Mouse (Mus musculus): Measurements from ENCODE around the gene Myh6.
"Not testable (repeated sequence)": the region's sequence is repeated elsewhere in the genome, so short reads cannot be mapped to it uniquely, and the experiment has no call there.

Gene Myh6

GRCm38 (mm10) chr14:54994869-54995186, 28.1 kb upstream of the Myh6 start:
- no peak for DNase-seq (ENCODE audit: low read depth, low spot score)

GRCm38 (mm10) chr14:54994136-54994868, 27.6 kb upstream of the Myh6 start, which contains the start of gene Myh7:
Gene Myh7, minus strand, starts transcription at chr14:54994626.
- no peak for DNase-seq (ENCODE audit: low read depth, low spot score)

- no peak for DNase-seq (ENCODE audit: low read depth, low spot score)
Measured at GRCm38 (mm10) chr14:54993636-54994035, 26.9 kb upstream of the Myh6 start.

GRCm38 (mm10) chr14:54992196-54992595, 25.5 kb upstream of the Myh6 start:
- no peak for DNase-seq (ENCODE audit: low read depth, low spot score)

- DNase-seq (ENCODE audit: low read depth, low spot score) = no peak
Measured at GRCm38 (mm10) chr14:54989886-54990441, 23.2 kb upstream of the Myh6 start.

GRCm38 (mm10) chr14:54988882-54989281, 22.2 kb upstream of the Myh6 start:
- no peak for DNase-seq (ENCODE audit: low read depth, low spot score)

- DNase-seq (ENCODE audit: low read depth, low spot score) = not testable (repeated sequence)
Measured at GRCm38 (mm10) chr14:54988350-54988874, 21.7 kb upstream of the Myh6 start.

GRCm38 (mm10) chr14:54981934-54982333, 15.2 kb upstream of the Myh6 start:
- no peak for DNase-seq (ENCODE audit: low read depth, low spot score)

- no peak for DNase-seq (ENCODE audit: low read depth, low spot score)
Measured at GRCm38 (mm10) chr14:54978664-54979063, 11.9 kb upstream of the Myh6 start.

GRCm38 (mm10) chr14:54976633-54977032, 9.9 kb upstream of the Myh6 start, which contains the start of gene Gm17428:
Gene Gm17428, plus strand, starts transcription at chr14:54976933.
- DNase-seq (ENCODE audit: low read depth, low spot score) = no peak

- no peak for DNase-seq (ENCODE audit: low read depth, low spot score)
Measured at GRCm38 (mm10) chr14:54974068-54974791, 7.5 kb upstream of the Myh6 start.

GRCm38 (mm10) chr14:54972786-54973185, 6.1 kb upstream of the Myh6 start:
- not testable (repeated sequence) for DNase-seq (ENCODE audit: low read depth, low spot score)

GRCm38 (mm10) chr14:54968344-54968743, 1.6 kb upstream of the Myh6 start:
- no peak for DNase-seq (ENCODE audit: low read depth, low spot score)

GRCm38 (mm10) chr14:54967874-54968273, 1.1 kb upstream of the Myh6 start:
- no peak for DNase-seq (ENCODE audit: low read depth, low spot score)

- DNase-seq (ENCODE audit: low read depth, low spot score) = no peak
Measured at GRCm38 (mm10) chr14:54965631-54966030, 1.1 kb downstream of the Myh6 start.

GRCm38 (mm10) chr14:54965044-54965443, 1.7 kb downstream of the Myh6 start:
- DNase-seq (ENCODE audit: low read depth, low spot score) = no peak

GRCm38 (mm10) chr14:54963727-54964126, 3.0 kb downstream of the Myh6 start:
- DNase-seq (ENCODE audit: low read depth, low spot score) = no peak

GRCm38 (mm10) chr14:54962714-54963113, 4.0 kb downstream of the Myh6 start:
- DNase-seq (ENCODE audit: low read depth, low spot score) = no peak

GRCm38 (mm10) chr14:54961487-54961886, 5.2 kb downstream of the Myh6 start:
- no peak for DNase-seq (ENCODE audit: low read depth, low spot score)

GRCm38 (mm10) chr14:54960769-54961168, 6.0 kb downstream of the Myh6 start:
- DNase-seq (ENCODE audit: low read depth, low spot score) = no peak

GRCm38 (mm10) chr14:54959853-54960613, 6.7 kb downstream of the Myh6 start:
- DNase-seq (ENCODE audit: low read depth, low spot score) = not testable (repeated sequence)

GRCm38 (mm10) chr14:54959197-54959596, 7.5 kb downstream of the Myh6 start:
- DNase-seq (ENCODE audit: low read depth, low spot score) = no peak
